Mouse (Mus musculus) embryo, embryonic 10 days (tissue): ENCODE measurements at regions not wholly inside any gene's neighbourhood (a gene's known extent, or its start where the extent isn't known, plus 50 kb on each side); places are given as distances from the start of the nearest gene placed in this dataset.
"Not testable (repeated sequence)": the region's sequence is repeated elsewhere in the genome, so short reads cannot be mapped to it uniquely, and the experiment has no call there.

Experiments
- DNase-seq: peaks from one replicate; pipeline ENCODE4 v3.0.0-alpha.2; 2015; ENCODE audit warnings: low spot score

- DNase-seq, result no peak
Measured at GRCm38 (mm10) chr16:30799699-30800483, 200.4 kb downstream of the Fam43a start.

GRCm38 (mm10) chr16:30804018-30804417 lies 204.5 kb downstream of the Fam43a start:
- no peak for DNase-seq

GRCm38 (mm10) chr16:30806206-30806605 lies 206.7 kb downstream of the Fam43a start:
- DNase-seq, result not testable (repeated sequence)

- no peak for DNase-seq
Measured at GRCm38 (mm10) chr16:30818541-30819120, 219.1 kb downstream of the Fam43a start.

GRCm38 (mm10) chr16:30819342-30819741 lies 219.8 kb downstream of the Fam43a start:
- DNase-seq, result no peak

DNA sequence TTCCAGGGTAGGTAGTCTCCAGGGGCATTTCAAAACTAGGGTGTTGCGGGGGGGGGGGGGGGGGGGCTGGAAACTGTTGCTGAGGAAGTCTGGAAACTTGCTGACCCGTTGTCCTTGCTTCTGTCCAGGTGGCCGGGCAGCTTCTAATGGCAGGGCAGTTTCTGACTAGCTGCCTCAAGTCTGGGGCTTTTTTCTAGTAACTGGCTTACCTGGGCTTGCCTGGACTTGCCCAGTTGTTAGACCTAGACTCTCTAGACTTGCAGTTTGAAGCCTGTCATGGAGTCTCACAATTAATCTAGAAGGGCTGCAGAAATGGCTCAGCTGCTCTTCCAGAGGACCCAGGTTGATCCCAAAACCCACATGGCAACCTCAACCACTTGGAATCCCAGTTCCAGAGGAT lies 220.7 kb downstream of the Fam43a start:
- DNase-seq, result no peak

- no peak for DNase-seq
Measured at GRCm38 (mm10) chr16:30820761-30821160, 221.2 kb downstream of the Fam43a start.

- DNase-seq, result peak; percentile 81
Measured at GRCm38 (mm10) chr16:30821191-30821910, 221.8 kb downstream of the Fam43a start.

DNA sequence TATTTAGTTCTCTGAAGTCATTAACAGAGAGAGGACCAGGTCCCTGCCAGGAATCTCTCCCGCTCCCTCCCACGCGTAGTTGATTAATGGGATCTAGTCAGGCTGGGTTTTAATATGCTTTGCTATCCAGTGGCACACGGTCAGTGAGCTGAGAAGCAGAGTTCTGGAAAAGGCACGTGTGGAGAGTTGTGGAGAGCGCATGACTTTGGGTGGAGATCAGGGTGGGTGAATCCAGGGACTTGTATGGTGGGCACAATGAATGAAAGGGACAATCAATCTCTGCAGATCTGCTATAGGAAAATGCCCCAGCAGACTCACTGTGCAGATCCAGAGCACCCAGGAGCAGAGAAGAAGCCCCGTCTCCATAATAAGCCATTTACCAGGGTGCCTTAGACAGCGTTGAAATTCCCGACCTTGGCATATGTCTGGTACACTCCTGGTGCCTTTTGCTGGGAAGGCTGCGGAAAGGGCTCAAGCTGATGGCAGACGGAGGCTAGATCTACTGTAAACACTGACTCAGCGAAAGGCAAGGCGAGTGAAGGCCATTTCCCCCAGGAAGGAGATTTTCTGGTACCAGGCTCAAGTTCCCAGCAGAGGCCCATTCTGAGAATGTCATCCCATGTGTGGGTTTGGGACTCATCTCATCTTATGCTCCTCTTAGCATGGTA lies 222.5 kb downstream of the Fam43a start:
- DNase-seq, result peak; percentile 26

DNA sequence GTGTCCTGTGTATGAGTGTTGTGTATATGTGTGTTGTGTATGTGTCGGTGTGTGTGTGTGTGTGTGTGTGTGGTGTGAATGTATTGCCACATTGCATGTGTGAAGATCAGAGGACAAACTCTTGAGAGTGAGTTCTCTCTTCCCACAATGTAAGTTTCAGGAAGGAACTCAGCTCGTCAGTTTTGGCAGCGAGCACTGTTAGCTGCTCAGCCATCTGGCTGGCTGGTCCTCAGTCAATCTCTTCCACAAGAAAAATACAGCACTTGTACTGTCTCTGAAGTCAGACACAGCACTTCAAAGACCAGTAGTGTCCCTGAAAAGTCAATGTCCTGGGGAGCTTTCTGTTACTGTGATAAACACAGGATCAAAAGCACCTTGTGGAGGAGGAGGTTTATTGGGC lies 226.6 kb downstream of the Fam43a start:
- DNase-seq, result no peak

DNA sequence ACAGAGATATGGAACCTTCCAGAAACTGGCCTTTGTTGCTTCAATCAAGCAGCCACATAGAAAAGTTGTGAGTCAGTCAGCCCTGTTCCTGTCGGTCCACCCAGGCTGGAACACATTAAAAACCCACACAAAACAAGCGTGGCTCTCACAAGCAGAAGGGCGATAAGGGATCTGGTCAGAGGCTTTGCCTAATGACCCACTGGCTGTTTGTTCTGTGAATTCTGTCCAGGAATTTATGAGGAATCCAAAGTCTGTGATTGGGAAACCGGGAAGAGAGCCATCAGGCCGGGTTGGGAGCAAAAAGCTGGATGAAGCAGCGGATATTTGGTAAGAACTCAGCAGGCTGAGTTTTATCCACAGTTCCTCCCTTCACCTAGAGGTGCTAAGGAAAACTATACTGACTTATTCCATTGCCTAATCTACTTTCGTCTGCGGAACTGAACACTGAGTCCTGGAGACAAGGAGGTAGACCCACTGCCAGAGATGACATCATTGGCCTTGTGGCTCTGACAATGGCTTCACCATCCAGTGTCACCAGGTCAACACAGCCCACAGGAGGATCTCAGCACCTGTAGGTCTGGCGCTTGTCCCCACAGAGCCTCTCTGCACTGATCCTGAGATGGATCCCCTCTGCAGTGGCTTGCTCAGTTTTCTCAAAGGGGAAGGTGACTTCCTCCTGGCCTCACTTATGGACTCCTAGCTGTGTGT lies 228.5 kb downstream of the Fam43a start:
- DNase-seq, result no peak

DNA sequence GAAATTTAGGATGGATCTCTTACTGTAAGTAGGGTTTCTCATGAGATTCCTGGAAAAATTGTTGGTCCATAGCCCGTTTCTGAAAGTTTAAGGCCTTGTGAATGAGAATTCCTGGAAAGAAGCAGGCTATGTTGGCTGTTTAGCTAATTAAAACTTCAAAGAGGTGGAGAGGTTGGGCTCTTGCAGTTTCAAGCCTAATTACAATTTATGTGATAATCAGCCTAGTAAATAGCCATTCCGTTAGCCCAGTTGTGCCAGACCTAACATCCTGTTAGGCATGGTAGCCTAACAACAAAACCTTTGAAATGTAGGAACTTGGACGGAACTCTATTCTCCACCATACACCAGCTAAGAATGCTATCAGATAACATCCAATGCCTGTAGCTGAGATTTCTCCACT lies 235.0 kb downstream of the Fam43a start:
- DNase-seq, result no peak

DNA sequence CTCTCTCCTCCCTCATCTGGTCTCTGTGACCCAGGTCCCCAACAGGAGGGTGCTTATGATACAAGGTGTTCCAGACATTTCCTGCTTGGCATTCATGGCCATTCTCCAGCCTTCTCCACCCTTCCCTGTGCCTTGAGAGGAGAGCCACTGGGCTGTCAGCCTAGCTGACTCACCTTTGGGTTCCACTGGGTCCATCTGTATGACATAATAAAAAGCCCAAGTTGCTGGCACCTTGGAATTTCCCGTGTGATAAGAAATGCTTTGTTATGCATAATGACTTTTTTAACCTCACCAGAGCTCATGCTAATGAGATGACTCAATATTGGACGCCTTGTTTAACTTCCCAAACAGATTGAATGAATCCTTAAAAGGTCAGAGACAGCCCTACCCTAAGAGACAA lies 236.2 kb downstream of the Fam43a start:
- DNase-seq, result no peak

- no peak for DNase-seq
Measured at GRCm38 (mm10) chr16:30842831-30843230, 238.4 kb downstream of the Xxylt1 start.

DNA sequence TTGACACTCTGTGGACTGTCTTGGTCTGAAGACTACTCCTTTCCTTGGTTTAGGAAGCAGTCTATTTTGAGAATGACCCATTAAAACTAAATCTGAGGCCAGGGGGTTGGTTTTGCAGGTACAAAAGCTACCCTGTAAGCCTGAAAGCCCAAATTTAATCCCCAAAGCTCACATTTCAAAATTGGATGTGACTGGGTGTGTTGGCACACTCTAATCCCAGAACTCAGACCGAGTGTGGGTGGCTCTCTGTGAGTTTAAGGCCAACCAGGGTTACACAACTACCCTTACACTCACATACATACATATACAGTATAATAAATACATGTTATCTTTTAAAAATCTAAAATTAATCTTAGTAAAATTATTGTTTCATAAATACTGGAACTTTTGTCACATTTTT lies 228.6 kb downstream of the Xxylt1 start:
- no peak for DNase-seq

GRCm38 (mm10) chr16:30854716-30855115 lies 226.5 kb downstream of the Xxylt1 start:
- no peak for DNase-seq

DNA sequence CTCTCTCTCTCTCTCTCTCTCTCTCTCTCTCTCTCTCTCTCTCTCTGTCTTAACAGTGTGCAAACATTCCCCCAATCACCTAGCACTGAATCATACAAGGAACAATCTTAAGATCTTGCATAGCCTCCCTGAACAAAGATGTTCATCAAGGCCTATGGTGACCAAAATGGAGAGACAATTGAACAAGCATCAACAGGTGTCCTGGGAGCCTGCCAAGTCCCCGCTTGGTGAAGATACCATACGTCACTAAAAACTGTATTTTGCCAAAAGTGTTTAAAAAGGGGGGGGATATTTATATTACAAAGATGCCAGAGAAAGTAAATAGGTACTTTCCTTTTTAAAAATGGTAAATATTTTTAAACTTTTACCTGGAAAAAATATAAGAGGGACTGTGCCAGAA lies 223.6 kb downstream of the Xxylt1 start:
- no peak for DNase-seq

DNA sequence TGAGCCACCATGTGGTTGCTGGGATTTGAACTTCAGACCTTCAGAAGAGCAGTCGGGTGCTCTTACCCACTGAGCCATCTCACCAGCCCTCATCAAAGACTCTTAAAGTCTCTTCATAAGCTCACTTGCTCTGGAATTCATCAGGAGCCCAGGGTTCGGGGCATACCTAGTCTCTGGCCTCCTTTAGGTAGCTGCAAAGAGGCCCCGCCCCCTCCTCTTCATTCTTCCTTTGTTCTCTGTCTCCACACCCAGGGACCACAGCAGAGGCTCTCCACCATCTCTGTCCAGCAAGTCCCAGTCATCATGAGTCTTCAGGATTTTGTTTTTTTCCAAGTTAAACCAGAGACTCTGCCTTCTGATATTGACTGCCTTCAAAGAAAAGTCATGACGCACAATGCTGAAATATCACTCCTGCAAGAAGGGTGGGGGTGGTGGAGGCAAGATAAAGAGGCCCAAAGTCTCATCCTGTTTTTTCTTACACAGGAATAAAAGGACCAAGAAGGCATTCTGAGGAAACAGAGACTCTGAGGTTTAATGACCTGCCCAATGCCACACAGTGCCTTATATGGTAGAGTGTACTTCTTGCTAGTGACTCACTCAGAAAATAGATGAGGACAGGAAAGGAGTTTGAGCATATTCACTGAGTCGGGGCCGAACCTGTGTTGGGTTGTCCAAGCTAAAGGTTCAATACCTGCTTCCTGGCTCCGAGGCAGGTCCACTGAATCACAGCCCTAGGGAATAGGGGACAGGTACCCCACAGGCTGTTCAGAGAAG lies 211.9 kb downstream of the Xxylt1 start:
- no peak for DNase-seq

GRCm38 (mm10) chr16:30870110-30870509 lies 211.1 kb downstream of the Xxylt1 start:
- peak; percentile 44 for DNase-seq

GRCm38 (mm10) chr16:30870676-30871075 lies 210.6 kb downstream of the Xxylt1 start:
- DNase-seq, result peak; percentile 63

DNA sequence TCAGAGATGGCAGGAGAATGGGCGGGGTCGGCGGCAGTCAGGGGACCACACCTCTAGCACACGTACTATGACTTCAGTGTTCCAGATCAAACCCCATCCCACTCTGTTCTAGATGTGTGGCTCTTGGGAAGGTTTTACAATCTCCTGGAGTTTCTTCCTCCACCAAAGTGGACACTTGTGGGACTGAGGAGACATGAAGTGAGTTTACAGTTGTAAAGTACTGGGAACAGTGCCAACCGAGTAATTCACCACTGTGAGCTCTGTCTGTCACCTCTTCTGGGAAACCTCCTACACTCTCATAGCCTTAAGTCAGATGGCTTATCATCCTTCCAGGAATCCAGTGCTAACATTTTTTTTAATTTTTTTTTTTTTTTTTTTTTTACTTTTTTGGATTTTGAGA lies 209.1 kb downstream of the Xxylt1 start:
- no peak for DNase-seq
